Mouse (Mus musculus) pancreas, adult 10 weeks (tissue): Measurements from ENCODE around the gene Tex22. TPM values are rescaled to one million over a fixed set of nuclear protein-coding genes. Genes with fewer than 3 reads are reported as not detected.

Source experiments
- polyA plus RNA-seq: library from polyadenylated mRNA; stranded (reverse); fragments of 350-450 nt; fragmentation: Illumina TruSeq; extraction: RNeasy Lipid Tissue Mini Kit (QIAGEN cat#74804); gene quantifications from one replicate; pipeline ENCODE4 v1.2.3, GENCODE M21; 2015; ENCODE audit warnings: low read depth, low replicate concordance; ENCODE audit not compliant: insufficient read depth

Tex22 gene
- polyA plus RNA-seq, result not detected

GRCm38 (mm10) chr12:113074329-113075062, at the start of gene Tex22:
Tex22 (plus strand) TSS chr12:113074502.

GRCm38 (mm10) chr12:113097749-113098281, 23.5 kb downstream of the Tex22 start, which contains the start of gene Mta1:
Mta1 (plus strand) TSS chr12:113098278.

Other genes starting within 250 kb of the Tex22 start
- 3.2 TPM for gene Cdca4, start 245.1 kb upstream of the Tex22 start, polyA plus RNA-seq
- gene Gpr132, start 206.3 kb upstream of the Tex22 start, polyA plus RNA-seq, result not detected
- gene Jag2, start 144.7 kb upstream of the Tex22 start, polyA plus RNA-seq, result 9.9 TPM
- gene Nudt14, start 132.4 kb upstream of the Tex22 start, polyA plus RNA-seq, result 5.4 TPM
- gene Btbd6, start 98.0 kb upstream of the Tex22 start, polyA plus RNA-seq, result 4.7 TPM
- gene Brf1, start 73.8 kb upstream of the Tex22 start, polyA plus RNA-seq, result 42.9 TPM
- gene Pacs2, start 60.0 kb upstream of the Tex22 start, polyA plus RNA-seq, result 7.0 TPM
- 10.8 TPM for gene Mta1, start 23.8 kb downstream of the Tex22 start, polyA plus RNA-seq
- gene Crip2, start 65.7 kb downstream of the Tex22 start, polyA plus RNA-seq, result 59.2 TPM
- 278 TPM for gene Crip1, start 71.8 kb downstream of the Tex22 start, polyA plus RNA-seq
- gene Tedc1, start 81.9 kb downstream of the Tex22 start, polyA plus RNA-seq, result not detected
- gene Tmem121, start 111.4 kb downstream of the Tex22 start, polyA plus RNA-seq, result not detected